Mouse (Mus musculus) heart, postnatal 14 days (tissue): ENCODE data around the gene Slc30a5. TPM values are rescaled to one million over a fixed set of nuclear protein-coding genes. Genes with fewer than 3 reads are reported as not detected.
A peak's percentile ranks its signal among the peaks of the same experiment; 100 is the strongest.
"Not testable (repeated sequence)": the region's sequence is repeated elsewhere in the genome, so short reads cannot be mapped to it uniquely, and the experiment has no call there.

Experiments
- DNase-seq, 2 experiments: peaks; one replicate each; pipeline ENCODE4 v3.0.0; 2021 to 2022
- intact Hi-C: fragments of 180-260 bp; cut with DNase I; formaldehyde crosslinking; loops from one replicate; pipeline ENCODE4 v1.15.1; 2025
- total RNA-seq, 2 experiments: library from RNA; stranded (reverse); gene quantifications; 2 replicates each; pipeline ENCODE4 v1.2.3; 2021

The Slc30a5 gene
- total RNA-seq, 2 experiments from 2014 or later, result 23.6 to 24.8 TPM

DNA sequence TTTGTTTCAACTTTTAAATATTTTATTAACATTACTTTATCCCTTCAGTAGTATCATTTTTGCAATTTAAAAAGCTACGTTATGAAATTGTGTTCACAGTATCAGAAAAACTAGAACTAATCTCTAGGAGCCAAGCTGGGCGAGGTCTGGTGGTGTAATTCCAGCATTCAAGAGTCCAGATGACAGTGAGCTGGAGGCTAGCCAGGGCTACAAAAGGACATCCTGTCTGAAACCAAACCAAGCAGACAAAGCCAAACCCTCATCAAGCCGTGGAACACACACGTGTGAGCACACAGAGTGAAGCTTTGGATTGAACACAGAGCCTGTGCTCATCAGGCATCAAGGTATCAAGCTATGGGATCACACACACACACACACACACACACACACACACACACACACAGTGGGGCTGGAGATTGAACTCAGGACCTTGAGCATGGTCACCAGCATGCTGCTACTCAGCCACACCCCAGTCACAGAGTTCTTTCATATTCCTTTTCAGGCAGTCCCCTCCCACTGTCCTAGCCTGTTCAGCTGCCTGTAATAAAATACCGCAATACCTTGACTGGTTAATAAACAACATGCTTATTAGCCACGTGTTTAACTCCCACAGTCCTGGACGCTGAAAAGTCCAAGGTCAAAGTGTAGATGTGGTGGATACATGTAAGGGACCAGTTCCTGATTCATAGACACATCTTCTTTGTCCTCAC lies 9.9 kb upstream of the Slc30a5 start:
- intact Hi-C loops, result no loop called here
- DNase-seq, result peak; percentile 77 to 82

- DNase-seq, result no peak
- intact Hi-C loops, result no loop called here
Measured at GRCm38 (mm10) chr13:100841741-100842140, 8.5 kb upstream of the Slc30a5 start.

DNA sequence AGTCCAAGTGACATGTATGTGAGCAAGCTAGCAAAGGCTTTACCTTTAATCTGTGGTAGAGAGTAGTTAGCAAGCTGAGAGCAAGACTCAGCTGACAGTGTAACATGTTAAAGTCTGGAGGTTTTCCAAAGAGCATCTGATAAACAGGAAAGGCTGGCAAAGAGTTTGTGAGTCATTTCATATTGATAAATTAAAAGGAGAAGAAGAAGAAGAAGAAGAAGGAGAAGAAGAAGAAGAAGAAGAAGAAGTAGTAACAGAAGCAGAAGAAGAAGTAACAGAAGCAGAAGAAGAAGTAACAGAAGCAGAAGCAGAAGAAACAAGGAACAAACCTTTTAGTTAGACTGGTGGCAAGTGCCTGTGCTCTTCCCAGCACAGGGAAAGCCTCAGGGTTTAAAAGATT lies 1.6 kb upstream of the Slc30a5 start:
- intact Hi-C loops, result loop anchor here (5.0 kb wide), 1 partner anchor 102 kb away; the partner anchor contains the start of gene Cdk7
- no peak for DNase-seq

- no peak for DNase-seq
- intact Hi-C loops, result loop anchor here (5.0 kb wide), 1 partner anchor 101 kb away; the partner anchor contains the start of gene Cdk7
Measured at GRCm38 (mm10) chr13:100833640-100834002, 394 bp upstream of the Slc30a5 start.

DNA sequence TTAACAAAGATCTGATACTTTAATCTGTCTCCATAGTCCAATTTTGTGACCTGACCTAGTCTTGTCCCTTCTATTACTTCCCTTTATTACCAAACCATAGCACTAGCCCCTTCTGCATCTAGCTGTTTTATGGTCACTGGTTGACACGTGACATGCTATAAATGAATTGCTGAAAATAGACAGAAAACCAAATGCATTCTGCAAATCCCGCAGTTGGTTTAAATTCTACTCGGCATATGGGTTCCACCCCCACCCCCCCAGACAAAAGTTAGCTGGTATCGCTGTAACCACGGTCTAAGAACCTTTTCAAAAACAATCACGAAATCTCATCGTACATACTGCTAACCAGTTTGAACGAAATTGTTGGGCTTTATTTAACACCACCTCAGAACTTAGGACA lies 1.0 kb downstream of the Slc30a5 start:
- intact Hi-C loops, result loop anchor here (5.0 kb wide), 1 partner anchor 100 kb away; the partner anchor contains the start of gene Cdk7
- no peak for DNase-seq

DNA sequence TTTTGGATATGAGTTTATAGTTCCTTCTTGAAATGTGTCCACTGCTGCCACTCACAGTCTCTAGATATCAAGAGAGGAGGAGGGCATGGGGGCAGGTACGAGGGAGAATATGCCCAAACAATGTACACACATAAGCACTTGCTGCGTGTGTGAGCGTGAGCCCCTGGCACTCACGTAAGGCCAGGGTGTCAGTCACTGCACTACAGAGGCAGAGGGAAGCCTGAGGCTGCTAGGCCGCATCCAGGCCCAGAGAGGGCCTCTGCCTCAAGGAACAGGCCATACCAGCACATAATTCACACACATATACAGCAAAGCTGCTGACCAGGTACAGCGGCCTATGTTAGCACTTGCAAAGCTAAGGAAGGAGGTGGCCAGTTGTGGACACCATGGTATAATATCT lies 2.1 kb downstream of the Slc30a5 start:
- no peak for DNase-seq
- intact Hi-C loops, result loop anchor here (5.0 kb wide), 1 partner anchor 99 kb away; the partner anchor contains the start of gene Cdk7

- intact Hi-C loops, result no loop called here
- no peak for DNase-seq
Measured at GRCm38 (mm10) chr13:100825627-100826410, 7.4 kb downstream of the Slc30a5 start.

DNA sequence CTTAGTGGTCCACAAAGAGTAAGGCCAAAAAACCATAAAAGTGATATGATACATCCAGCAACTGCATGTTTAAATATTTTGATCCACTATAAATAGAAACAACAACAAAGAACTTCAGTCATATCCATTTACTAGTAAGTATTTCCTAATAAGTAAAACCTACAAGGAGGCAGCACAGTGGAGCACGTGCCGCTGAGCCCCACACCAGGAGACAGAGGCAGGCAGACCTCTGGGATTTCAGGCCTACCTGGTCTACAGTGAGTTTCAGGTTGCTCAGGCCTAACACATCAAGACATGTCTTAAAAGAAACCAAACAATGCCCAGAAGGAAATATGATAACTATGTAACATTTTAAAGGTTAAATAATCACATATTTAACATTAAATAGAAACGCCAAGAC lies 8.3 kb downstream of the Slc30a5 start:
- intact Hi-C loops, result no loop called here
- DNase-seq, result no peak

GRCm38 (mm10) chr13:100824306-100824705 lies 8.9 kb downstream of the Slc30a5 start:
- intact Hi-C loops, result no loop called here
- DNase-seq, result no peak

GRCm38 (mm10) chr13:100823863-100824262 lies 9.4 kb downstream of the Slc30a5 start:
- no peak for DNase-seq
- intact Hi-C loops, result no loop called here

- intact Hi-C loops, result no loop called here
- DNase-seq, result no peak
Measured at GRCm38 (mm10) chr13:100814451-100814850, 18.8 kb downstream of the Slc30a5 start.

DNA sequence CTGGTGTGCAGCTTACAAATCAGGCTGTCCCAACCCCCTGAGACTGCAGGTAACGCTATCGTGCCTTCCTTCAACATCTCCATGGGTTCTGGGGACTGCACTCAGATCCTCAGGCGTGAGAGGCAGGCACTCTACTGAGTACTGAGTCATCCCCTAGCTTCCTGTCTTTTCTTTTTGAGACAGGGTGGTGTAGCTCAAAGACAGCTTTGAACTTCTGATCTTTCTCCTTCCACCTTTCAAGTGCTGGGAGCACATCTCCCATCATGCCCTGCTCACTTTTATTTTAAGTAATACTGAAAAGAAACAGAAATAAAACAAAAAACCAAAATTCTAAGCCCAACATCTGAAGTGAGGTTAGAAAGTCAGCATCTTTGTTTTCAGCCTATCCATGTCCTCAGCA lies 27.5 kb downstream of the Slc30a5 start:
- intact Hi-C loops, result no loop called here
- DNase-seq, result no peak

GRCm38 (mm10) chr13:100797171-100797570 lies 36.1 kb downstream of the Slc30a5 start:
- no peak for DNase-seq
- intact Hi-C loops, result no loop called here

DNA sequence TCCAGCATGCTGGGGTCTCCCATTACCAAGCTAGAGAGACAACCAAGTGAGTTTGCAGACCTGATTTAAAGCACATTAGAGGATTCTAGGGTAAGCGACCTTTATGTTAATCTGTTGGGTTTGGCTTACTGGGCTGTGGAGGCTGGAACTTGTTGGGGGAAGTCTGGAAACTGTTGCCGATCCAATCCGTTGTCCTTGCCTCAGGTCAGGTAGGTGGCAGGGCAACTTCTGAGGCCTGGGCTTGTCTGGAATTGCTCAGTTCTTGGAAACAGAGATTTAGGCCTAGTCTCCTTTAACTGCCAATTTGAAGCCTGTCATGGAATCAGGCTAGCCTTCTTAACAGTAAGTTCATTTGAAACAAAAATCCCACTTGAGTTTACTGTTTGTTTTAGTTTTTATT lies 44.1 kb downstream of the Slc30a5 start:
- no peak for DNase-seq
- intact Hi-C loops, result loop anchor here (5.0 kb wide), 1 partner anchor 42 kb away; no protein-coding TSS in a partner anchor

DNA sequence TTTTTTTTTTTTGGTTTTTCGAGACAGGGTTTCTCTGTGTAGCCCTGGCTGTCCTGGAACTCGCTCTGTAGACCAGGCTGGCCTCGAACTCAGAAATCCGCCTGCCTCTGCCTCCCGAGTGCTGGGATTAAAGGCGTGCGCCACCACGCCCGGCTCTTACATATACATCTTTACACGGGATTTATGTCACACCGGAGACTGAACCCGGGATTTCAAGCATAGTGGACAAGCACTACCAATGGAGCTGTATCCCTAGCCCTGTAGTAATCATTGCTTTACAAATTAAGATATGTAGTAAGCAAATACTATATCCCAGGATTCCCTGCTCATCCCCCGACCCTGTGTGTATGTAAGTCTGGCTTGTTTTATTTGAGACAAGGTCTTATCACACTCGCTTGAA lies 45.2 kb downstream of the Slc30a5 start:
- DNase-seq, result not testable (repeated sequence)
- intact Hi-C loops, result loop anchor here (5.0 kb wide), 1 partner anchor 41 kb away; no protein-coding TSS in a partner anchor

DNA sequence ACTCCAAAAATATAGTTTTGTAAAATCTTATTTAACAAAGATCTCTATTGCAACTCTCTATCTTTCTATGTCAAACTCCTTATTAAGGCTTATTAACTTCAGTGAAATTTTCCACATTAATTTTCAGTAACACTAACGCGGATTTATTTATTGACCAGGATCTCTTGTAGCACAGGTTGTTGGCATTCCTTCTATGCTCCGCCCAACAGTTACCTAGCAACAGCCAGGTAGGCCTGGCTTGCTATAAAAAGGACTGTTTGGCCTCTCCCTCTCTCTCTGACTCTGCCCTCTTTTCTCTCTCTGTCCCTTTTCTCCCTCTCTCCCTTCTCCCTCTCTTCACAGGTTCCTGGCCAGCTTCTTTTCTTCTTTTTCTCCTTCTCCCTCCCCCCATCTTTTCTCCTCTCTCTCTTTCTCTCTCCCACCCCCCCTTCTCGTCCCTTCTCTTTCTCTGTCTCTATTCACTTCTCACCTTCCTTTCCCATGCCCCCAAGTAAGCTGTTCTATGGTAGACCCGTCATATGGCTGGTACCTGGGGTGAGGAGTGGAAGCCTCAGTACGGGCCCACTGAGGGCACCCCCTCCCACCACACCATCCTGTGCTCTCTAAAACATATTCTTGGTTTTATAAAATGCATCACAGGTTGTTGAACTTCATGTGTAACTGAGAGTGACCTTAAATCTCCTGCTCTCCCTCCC lies 45.8 kb downstream of the Slc30a5 start:
- no peak for DNase-seq
- intact Hi-C loops, result loop anchor here (5.0 kb wide), 1 partner anchor 40 kb away; no protein-coding TSS in a partner anchor

- peak; percentile 90 to 93 for DNase-seq
- intact Hi-C loops, result loop anchor here (5.0 kb wide), 1 partner anchor 39 kb away; no protein-coding TSS in a partner anchor
Measured at GRCm38 (mm10) chr13:100786414-100786867, 46.8 kb downstream of the Slc30a5 start, which contains the start of gene Ccnb1. TSS of gene Ccnb1 (minus strand) at chr13:100786570.

- no peak for DNase-seq
- intact Hi-C loops, result loop anchor here (5.0 kb wide), 1 partner anchor 39 kb away; no protein-coding TSS in a partner anchor
Measured at GRCm38 (mm10) chr13:100785806-100786413, 47.3 kb downstream of the Slc30a5 start.

GRCm38 (mm10) chr13:100777491-100777890 lies 55.7 kb downstream of the Slc30a5 start:
- intact Hi-C loops, result no loop called here
- DNase-seq, result no peak

- DNase-seq, result no peak
- intact Hi-C loops, result no loop called here
Measured at GRCm38 (mm10) chr13:100776710-100777109, 56.5 kb downstream of the Slc30a5 start.
